Mouse (Mus musculus) urinary bladder, postnatal 25 days (tissue): ENCODE measurements around the gene Synj1.
A peak's percentile ranks its signal among the peaks of the same experiment; 100 is the strongest.

ENCODE experiments used
- DNase-seq: peaks from one replicate; pipeline ENCODE4 v3.0.0; 2022; ENCODE audit warnings: low spot score

The Synj1 gene

DNA sequence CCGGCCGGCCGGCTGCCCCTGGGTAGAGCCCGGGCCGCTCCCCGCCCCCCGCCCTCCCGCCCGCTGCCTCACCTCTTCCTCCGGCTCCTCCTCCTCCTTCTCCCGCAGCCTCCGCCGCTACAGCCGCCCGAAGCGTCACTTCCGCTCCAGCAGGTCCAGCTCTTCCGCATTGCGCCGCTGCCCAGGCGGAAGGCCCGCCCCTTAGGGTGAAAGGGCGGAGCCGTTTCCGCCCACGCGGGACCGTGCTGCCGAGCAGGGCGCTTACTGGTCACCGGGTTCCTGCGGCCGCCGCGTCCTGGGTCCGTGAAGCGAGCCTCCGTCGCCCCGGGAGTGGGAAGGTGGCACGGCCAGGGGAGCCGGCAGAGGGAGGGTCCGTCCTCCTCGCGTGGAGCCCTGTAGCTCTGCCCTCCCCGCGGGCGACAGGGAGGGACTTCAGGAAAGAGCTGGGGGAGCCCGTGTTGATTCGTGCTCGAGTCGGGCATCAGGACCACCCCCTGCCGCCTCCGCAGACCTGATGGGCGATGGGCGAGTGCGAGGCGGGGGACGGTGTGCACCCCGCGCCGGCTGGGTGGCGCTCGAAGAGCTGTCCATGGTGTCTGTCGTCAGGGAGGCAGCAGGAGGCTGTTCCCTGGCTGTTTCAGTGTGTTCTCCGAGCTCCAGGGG is at the start of gene Synj1:
TSS of gene Synj1 (minus strand) at position 288 of the 663 bp plus-strand sequence.
- DNase-seq: peak; percentile 84

GRCm38 (mm10) chr16:91057741-91058140 is 46.6 kb upstream of the Synj1 start:
- DNase-seq: no peak

- DNase-seq: no peak
These were observed 46.2 kb upstream of the Synj1 start for GRCm38 (mm10) chr16:91057261-91057660.

GRCm38 (mm10) chr16:91056043-91056821 is 45.1 kb upstream of the Synj1 start:
- no peak for DNase-seq

- no peak for DNase-seq
These were observed 44.0 kb upstream of the Synj1 start for GRCm38 (mm10) chr16:91055150-91055549.

GRCm38 (mm10) chr16:91053599-91053998 is 42.5 kb upstream of the Synj1 start:
- no peak for DNase-seq

DNA sequence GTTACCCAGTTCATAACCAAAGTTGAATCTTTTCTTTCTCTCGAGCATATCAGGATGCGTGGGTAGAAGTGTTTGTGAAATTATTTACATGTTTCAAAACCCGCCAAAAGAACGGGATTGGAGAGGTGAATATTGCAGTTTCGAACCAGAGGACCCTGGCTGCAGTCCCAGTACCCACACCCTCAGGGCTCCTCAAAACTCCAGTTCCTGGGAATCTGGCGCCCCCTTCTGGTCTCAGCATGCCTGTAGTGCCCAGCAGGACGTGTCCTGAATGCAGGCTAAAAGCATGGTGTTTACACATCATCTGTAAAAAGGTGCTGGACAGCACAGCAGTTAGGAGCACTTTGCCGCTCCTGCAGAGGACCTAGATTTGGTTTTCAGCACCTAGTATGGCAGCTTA is 34.4 kb upstream of the Synj1 start:
- DNase-seq: peak; percentile 30

DNA sequence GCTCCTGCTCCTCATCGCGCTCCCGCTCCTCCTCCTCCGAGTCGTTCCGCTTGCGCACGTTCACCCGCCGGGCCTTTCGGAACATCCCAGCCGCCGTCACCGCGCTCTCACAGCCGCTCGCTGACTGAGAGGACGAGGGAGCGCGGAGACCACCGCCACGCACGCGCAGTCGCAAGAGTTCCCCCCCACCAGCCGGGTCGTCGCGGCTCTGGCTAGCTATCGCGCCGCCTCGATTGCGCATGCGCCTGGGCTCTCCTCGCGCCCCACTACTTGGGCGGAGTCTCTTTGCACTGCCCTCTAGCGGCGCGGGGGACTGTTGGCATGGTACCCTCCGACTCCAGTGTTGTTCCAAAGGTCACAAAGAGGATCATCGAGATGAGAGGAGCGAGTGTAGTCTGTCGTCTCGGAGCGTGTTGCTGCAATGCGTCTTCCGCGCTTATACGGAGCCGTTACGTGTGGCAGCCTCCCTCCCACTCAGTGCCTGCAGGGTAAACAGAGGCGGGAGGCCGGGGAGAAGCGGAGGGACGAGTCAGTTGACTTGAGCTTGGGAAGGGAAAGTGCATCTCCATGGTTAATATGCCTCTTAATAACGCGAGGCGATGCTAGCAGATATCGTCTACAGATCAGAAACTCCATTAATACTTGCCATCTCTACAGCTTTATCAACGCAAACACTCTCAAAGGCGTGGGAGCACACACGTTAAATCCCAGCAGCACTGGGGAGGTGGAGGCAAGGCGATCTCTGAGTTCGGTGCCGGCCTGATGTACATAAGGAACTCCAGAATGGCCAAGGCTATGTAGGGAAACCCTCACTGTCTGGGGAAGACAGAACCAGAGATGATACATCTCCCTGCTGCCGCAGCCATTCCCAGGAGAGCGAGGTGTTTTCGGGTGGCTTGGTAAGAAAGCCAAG is 33.4 kb upstream of the Synj1 start, which contains the start of gene Paxbp1:
TSS of gene Paxbp1 (minus strand) at position 274 of the 913 bp plus-strand sequence.
- peak; percentile 99 for DNase-seq

DNA sequence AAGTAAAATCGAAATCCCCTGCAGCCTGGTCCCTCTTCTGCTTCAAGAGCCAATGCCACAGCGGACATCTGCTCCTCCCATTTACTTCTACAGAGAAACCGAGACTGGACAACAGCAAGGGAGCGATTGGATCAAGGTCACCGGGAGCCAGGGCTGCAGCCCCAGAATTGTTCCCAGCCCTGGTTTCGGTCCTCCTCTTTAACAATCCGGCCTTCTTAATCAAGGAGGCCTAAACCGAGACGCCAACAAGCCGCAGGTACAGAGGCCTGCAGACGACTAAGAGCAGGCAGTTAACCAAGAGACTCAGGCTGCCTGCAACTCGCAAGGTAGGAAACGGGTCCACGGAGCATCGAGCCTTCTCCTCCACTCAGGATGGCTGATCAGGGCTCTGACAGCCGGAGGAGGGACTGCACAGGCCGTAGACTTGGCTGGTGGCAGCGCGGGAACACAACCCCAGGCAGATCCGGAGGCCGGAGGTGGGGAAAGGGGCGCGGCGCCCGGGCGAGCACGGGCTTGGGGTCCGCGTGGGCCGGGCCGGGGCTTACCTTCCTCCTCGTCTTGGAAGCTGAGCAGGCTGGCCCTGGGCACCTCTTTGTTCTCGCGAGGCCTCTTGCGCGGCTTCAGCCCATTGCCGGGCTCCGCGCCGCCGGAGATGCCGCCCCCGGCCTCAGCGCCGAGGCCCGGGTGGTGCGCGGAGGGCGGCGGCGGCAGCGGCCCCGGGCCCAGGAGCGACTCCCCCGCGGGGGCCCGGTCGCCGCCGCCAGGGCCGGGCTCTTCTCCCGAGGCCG is 32.5 kb upstream of the Synj1 start:
- DNase-seq: peak; percentile 46

GRCm38 (mm10) chr16:91042640-91043039 is 31.5 kb upstream of the Synj1 start:
- no peak for DNase-seq

GRCm38 (mm10) chr16:91035866-91036265 is 24.8 kb upstream of the Synj1 start:
- DNase-seq: no peak

- DNase-seq: no peak
These were observed 19.6 kb upstream of the Synj1 start for GRCm38 (mm10) chr16:91030751-91031150.

GRCm38 (mm10) chr16:91029901-91030300 is 18.8 kb upstream of the Synj1 start:
- DNase-seq: no peak

- no peak for DNase-seq
These were observed 18.1 kb upstream of the Synj1 start for GRCm38 (mm10) chr16:91029161-91029743.

GRCm38 (mm10) chr16:91026290-91026689 is 15.2 kb upstream of the Synj1 start:
- no peak for DNase-seq

DNA sequence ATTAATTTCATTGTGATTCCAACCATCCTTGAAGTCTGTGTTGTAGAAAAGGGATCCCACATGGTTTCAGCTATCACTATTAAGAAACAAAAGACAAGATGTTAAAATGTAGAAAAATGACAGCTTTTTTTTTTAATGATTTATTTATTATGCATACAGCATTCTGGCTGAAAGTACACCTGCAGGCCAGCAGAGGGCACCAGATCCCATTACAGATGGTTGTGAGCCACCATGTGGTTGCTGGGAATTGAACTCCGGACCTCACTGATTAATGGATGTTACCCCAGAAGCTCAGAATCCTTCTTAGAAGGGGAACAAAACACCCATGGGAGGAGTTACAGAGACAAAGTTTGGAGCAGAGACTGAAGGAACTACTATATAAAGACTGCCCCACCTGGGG is 12.3 kb upstream of the Synj1 start:
- peak; percentile 13 for DNase-seq

GRCm38 (mm10) chr16:91020842-91021483 is 9.9 kb upstream of the Synj1 start:
- no peak for DNase-seq

GRCm38 (mm10) chr16:91019476-91019875 is 8.4 kb upstream of the Synj1 start:
- DNase-seq: no peak

GRCm38 (mm10) chr16:91015761-91016160 is 4.7 kb upstream of the Synj1 start:
- DNase-seq: no peak

DNA sequence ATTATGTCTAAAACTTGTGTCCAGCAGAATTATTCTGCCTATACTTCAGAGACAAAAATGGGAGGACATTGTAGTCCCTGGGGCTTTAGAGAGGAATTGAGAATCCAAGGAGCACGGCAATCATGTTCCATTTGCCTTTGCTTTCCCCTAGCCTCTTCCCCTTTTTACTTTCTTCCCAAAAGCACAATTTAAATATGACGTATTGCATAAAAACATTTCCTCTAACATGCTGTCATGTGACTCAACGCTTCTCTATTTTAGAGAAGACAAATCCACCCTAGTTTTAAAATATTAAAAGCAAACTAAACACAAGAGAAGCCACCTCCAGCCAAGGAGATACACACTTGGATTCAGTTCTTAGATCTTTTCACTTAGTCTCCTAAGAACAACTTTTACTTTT is 739 bp upstream of the Synj1 start:
- DNase-seq: no peak

DNA sequence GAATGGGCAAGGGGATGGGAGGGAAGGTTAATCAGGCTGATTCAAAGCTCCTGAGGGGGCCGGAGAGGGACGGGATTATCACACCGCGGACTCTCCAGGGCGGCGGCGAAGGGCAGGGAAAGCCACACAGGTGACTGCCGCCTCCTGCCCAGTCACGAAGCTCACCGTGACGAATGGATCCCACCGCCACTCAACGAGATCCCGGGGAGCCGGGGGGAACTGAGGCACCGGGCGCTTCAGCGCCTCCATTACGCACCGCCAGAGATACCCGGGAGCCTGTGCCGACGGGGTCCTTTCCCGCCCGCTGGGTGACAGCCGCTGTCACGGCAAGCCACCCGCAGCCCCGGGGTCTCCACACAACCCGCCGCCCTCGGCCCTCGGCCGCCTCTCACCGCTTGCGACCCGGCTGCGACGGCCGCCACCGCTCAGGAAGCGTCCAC is 507 bp downstream of the Synj1 start:
- DNase-seq: peak; percentile 40
